Mouse (Mus musculus) liver, adult 2 months (tissue): Measurements from ENCODE around the gene Sos1.

Source experiments
- CTCF ChIP-seq: fragments of 200-500 bp; IDR thresholded peaks from 2 replicates; pipeline ENCODE4 v1.5.1; 2011; ENCODE audit warnings: low read depth, low read length, control low read depth
- POLR2A ChIP-seq: fragments of 200-500 bp; IDR thresholded peaks from 2 replicates; pipeline ENCODE4 v1.6.1; 2011; ENCODE audit warnings: low read length, control low read depth; ENCODE audit not compliant: insufficient read depth; ENCODE audit errors: extremely low read depth

DNA sequence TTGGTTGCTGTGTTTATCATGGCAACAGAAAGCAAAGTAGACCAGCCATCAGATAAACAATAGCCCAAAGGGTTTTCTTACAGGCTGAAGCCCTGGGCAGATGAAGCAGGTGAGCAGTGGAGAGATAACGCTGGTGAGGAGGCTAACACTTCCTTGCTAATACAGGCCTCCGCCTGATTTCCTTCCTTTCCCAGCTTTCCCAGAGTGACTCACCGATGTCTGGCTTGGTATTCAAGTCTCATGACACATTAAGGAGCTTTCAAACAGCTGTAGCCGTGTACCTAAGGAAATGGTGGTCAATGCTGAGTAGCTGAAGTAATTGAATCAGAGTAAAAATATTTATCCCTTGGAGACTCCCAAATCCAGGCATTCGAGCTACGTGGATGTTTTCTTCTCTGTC lies 25.5 kb upstream of the Sos1 start:
- TF ChIP-seq CTCF (no peak), POLR2A (no peak)
